ENCODE assay signal across 22 mouse cellular contexts in the genomic region with DNA sequence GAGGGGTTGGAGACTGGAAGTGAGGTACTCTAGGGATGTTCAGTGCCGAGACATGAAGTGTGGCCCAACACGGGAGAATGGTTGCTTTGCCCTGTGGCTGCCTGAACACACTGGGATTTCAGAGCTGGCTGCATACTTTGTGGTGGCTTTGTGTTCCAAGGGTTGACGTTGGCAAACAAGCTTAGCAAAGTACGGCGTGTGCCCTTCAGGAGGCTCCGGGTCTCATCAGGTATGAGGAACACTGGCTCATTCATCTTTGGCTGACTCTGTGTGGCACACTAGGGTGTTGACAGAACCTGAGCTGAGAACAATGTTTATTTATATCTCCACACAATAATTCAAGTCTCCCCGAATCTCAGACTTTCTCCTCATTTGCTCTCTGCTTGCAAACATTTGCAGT. TPM values are rescaled to one million over a fixed set of nuclear protein-coding genes. Genes with fewer than 3 reads are reported as not detected.
DNase-seq lines count a peak whose midpoint lies in the region; ATAC-seq and TF ChIP-seq lines count a peak whose summit lies in the region.
"Had no signal": no experiment of that assay in that cellular context is flagged by ENCODE, and none has a peak within 500 bp of the region (broad histone marks: within the 10 kb centered on the region; RNA-seq: fewer than 3 reads in every experiment).

No protein-coding gene starts in this region.

- no peak overlapping the region for H3K4me2 ChIP-seq in stomach, postnatal 0 days (replicated peaks; ENCODE audit: low read depth)
- H3K4me2 ChIP-seq: hindbrain, embryonic 12.5 days had no signal

- H3K4me1 ChIP-seq in heart, adult 2 months (ENCODE audit: control insufficient read depth, insufficient read depth, low read length) = no peaks in the 10 kb centered on the region
- no peaks in the 10 kb centered on the region for H3K4me1 ChIP-seq in heart, embryonic 10.5 days
- no peaks in the 10 kb centered on the region for H3K4me1 ChIP-seq in stomach, postnatal 0 days (replicated peaks; ENCODE audit: control insufficient read depth, insufficient read depth)
- H3K4me1 ChIP-seq: hindbrain, embryonic 12.5 days had no signal

- peak in 1 of 2 experiments; percentile 54 for DNase-seq in heart, adult 2 months
- DNase-seq in heart, embryonic 10.5 days (ENCODE audit: low spot score) = no peak
- DNase-seq in heart, adult 9 months (ENCODE audit: low spot score in 2 of 2) = peak; percentile 37 to 43
- DNase-seq in heart, postnatal 14 days = peak; percentile 29 to 46
- peak; percentile 55 for DNase-seq in stomach, postnatal 0 days (ENCODE audit: low spot score)
- no peak for DNase-seq in kidney, adult 8-10 months
- DNase-seq in c-Kit-positive CD71-positive TER-119-positive erythroid progenitor cells, embryonic 14.5 days (ENCODE audit: low spot score) = no peak
- DNase-seq: adrenal gland, postnatal 14 days; cerebellum, adult 2 months; cerebellum, postnatal 10 days; gastrocnemius, adult 2 months; gastrocnemius, postnatal 25 days had no signal

- peak; percentile 82 for ATAC-seq in stomach, postnatal 0 days (ENCODE audit: low FRiP score, low TSS enrichment)
- ATAC-seq: activated CD4-positive, CD25-positive, alpha-beta regulatory T cell, adult 4 months; forebrain, embryonic 14.5 days; hindbrain, embryonic 16.5 days; inflammation-experienced regulatory T-cells, adult 6 months; intestine, postnatal 0 days; Patski had no signal

- no peak for TF ChIP-seq POLR2A in heart, adult 2 months (IDR thresholded peaks at IDR 0.05; ENCODE audit: insufficient read depth, low read depth, low read length)

- 59% methylated on average over 7 of the region's 7 CpGs for WGBS in heart, adult 2 months
- 76% methylated on average over 7 of the region's 7 CpGs for WGBS in heart, embryonic 10.5 days
- 51% methylated on average over 7 of the region's 7 CpGs for WGBS in stomach, postnatal 0 days

- H3K27ac ChIP-seq in heart, adult 2 months = peak overlapping the region; percentile 24
- H3K27ac ChIP-seq in heart, embryonic 10.5 days = no peak overlapping the region
- no peak overlapping the region for H3K27ac ChIP-seq in stomach, postnatal 0 days (replicated peaks)
- H3K27ac ChIP-seq: embryonic facial prominence, embryonic 10.5 days; forebrain, embryonic 10.5 days; gastrocnemius, adult 2 months; hindbrain, embryonic 12.5 days had no signal

- TF ChIP-seq EP300 in heart, adult 2 months (IDR thresholded peaks at IDR 0.05; ENCODE audit: insufficient read depth, low read depth, low read length) = peak; percentile 74; the same call in 1 of the 2 replicates
- no peak for TF ChIP-seq EP300 in stomach, postnatal 0 days (optimal IDR thresholded peaks at IDR 0.05)

- H3K27me3 ChIP-seq in heart, adult 2 months (ENCODE audit: control insufficient read depth, insufficient read depth, low read length) = no peaks in the 10 kb centered on the region
- no peaks in the 10 kb centered on the region for H3K27me3 ChIP-seq in heart, embryonic 10.5 days (ENCODE audit: insufficient read depth, poor library complexity, severe bottlenecking)
- H3K27me3 ChIP-seq in stomach, postnatal 0 days (ENCODE audit: control insufficient read depth, insufficient read depth, low read length) = no peaks in the 10 kb centered on the region
- H3K27me3 ChIP-seq: CH12.LX; hindbrain, embryonic 12.5 days; Patski had no signal

- H3K79me2 ChIP-seq in heart, adult 2 months (replicated peaks; ENCODE audit: control insufficient read depth, insufficient read depth, low read length) = no peaks in the 10 kb centered on the region

- no peak for TF ChIP-seq CTCF in heart, adult 2 months (IDR thresholded peaks at IDR 0.05)
- no peak for TF ChIP-seq CTCF in stomach, postnatal 0 days (IDR thresholded peaks at IDR 0.05; ENCODE audit: low read depth)

- no peaks in the 10 kb centered on the region for H3K36me3 ChIP-seq in heart, adult 2 months (ENCODE audit: control insufficient read depth, insufficient read depth, low read length)
- no peaks in the 10 kb centered on the region for H3K36me3 ChIP-seq in heart, embryonic 10.5 days
- H3K36me3 ChIP-seq in stomach, postnatal 0 days (ENCODE audit: control insufficient read depth, insufficient read depth, low read length) = no peaks in the 10 kb centered on the region
- H3K36me3 ChIP-seq: embryonic facial prominence, embryonic 10.5 days; forebrain, embryonic 10.5 days; hindbrain, embryonic 12.5 days had no signal

- intact Hi-C loops in heart, adult 2 months (cut with DNase I) = no loop called here
- intact Hi-C loops in heart, postnatal 14 days (cut with DNase I) = no loop called here

- no peaks in the 10 kb centered on the region for H3K9me3 ChIP-seq in heart, embryonic 10.5 days
- H3K9me3 ChIP-seq in stomach, postnatal 0 days (ENCODE audit: control insufficient read depth, low read length) = no peaks in the 10 kb centered on the region
- H3K9me3 ChIP-seq: embryonic facial prominence, embryonic 10.5 days; forebrain, embryonic 10.5 days; hindbrain, embryonic 12.5 days had no signal

- H3K4me3 ChIP-seq in heart, adult 2 months = no peak overlapping the region
- H3K4me3 ChIP-seq in heart, embryonic 10.5 days = no peak overlapping the region
- no peak overlapping the region for H3K4me3 ChIP-seq in stomach, postnatal 0 days (ENCODE audit: low read depth, low read length)
- H3K4me3 ChIP-seq: embryonic facial prominence, embryonic 10.5 days; forebrain, embryonic 10.5 days; gastrocnemius, adult 2 months; hindbrain, embryonic 12.5 days had no signal

- H3K9ac ChIP-seq in heart, adult 2 months (ENCODE audit: low read depth, low read length) = peak overlapping the region; percentile 35; the same call in 1 of the 2 replicates
- no peak overlapping the region for H3K9ac ChIP-seq in stomach, postnatal 0 days (ENCODE audit: low read length)
- H3K9ac ChIP-seq: hindbrain, embryonic 12.5 days had no signal

RNA-seq across cellular contexts. Expression of a gene that starts 11.9 kb away (rescaled TPM):
- 10 to 100 TPM; 67.4 to 81.0 TPM for total RNA-seq in heart, adult 2 months (2021)
- 52.9 and 57.3 TPM in 2 replicates for polyA plus RNA-seq in heart, adult 2 months (2012; rRNA removed)
- polyA plus RNA-seq in heart, embryonic 10.5 days (2016; fragmentation: Nextera tagmentation; extraction: Ambion mirVana) = 33.8 and 37.8 TPM in 2 replicates
- 10 to 100 TPM; 65.3 to 67.3 TPM for total RNA-seq in heart, postnatal 14 days (2021)
- polyA plus RNA-seq in stomach, postnatal 0 days (2015; fragmentation: Nextera tagmentation; extraction: Ambion mirVana) = 16.9 and 19.0 TPM in 2 replicates

Comparison
In these comparisons a context has a peak if more than half of its experiments do, and no peak if none do; other contexts are left out.
1. DNase-seq: peak in heart, adult 9 months (2 of 2), heart, postnatal 14 days (2 of 2) and stomach, postnatal 0 days (single experiment); none in heart, embryonic 10.5 days (single experiment), kidney, adult 8-10 months (0 of 2) and c-Kit-positive CD71-positive TER-119-positive erythroid progenitor cells, embryonic 14.5 days (single experiment).